Mouse (Mus musculus): ENCODE measurements around the gene Vmn2r84. TPM values are rescaled to one million over a fixed set of nuclear protein-coding genes. Genes with fewer than 3 reads are reported as not detected.
"Not testable (repeated sequence)": the region's sequence is repeated elsewhere in the genome, so short reads cannot be mapped to it uniquely, and the experiment has no call there.

Vmn2r84 gene
- total RNA-seq, 1 experiment = 0.04 TPM

DNA sequence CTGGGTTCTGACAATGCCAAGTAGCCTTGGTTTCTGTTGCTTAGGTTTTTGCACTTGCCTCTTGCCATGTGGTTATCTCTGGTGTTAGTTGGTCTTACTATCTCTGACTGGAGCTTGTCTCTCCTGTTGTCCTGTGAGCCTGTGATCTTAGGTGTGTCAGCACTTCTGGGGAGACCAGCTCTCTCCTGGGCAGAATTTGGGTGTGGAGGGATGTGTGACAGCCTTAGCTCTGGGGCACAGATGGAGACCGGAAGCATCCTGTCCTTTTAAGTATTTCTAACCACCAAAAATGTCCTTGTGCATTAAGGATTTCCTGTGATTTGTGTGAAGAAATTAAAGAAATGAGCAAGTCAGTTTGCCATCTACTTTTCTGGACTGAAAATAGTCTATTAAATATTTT, 50.1 kb downstream of the Vmn2r84 start:
- H3K27ac ChIP-seq (ENCODE audit: insufficient read depth, low read depth, low read length, poor library complexity, severe bottlenecking) = no peak overlapping the region
- in situ Hi-C loops (cut with MboI; ENCODE audit: low sequenced_read_pairs in 2 of 2, unreplicated experiment in 2 of 2) = no loop called here
- DNase-seq (ENCODE audit: low read depth, low spot score) = no peak
- no peaks in the 10 kb centered on the region for H3K4me1 ChIP-seq (ENCODE audit: control insufficient read depth in 2 of 2, insufficient read depth in 2 of 2, low read length in 2 of 2, poor library complexity in 1 of 2)
- no peak overlapping the region for H3K9ac ChIP-seq (ENCODE audit: insufficient read depth, low read depth, low read length, poor library complexity, severe bottlenecking)
- H3K9me3 ChIP-seq (ENCODE audit: control insufficient read depth, insufficient read depth, low read depth, low read length) = no peaks in the 10 kb centered on the region
- H3K4me3 ChIP-seq (ENCODE audit: insufficient read depth in 1 of 2, low read depth in 1 of 2, low read length in 2 of 2, poor library complexity in 1 of 2, severe bottlenecking in 1 of 2) = no peak overlapping the region
- TF ChIP-seq ZNF384 (IDR thresholded peaks at IDR 0.05; ENCODE audit: low read depth, low read length) (no peak), CHD2 (IDR thresholded peaks at IDR 0.05; ENCODE audit: low read depth, low read length) (no peak)
- no peaks in the 10 kb centered on the region for H3K36me3 ChIP-seq (ENCODE audit: control insufficient read depth, insufficient read depth, low read length, poor library complexity, severe bottlenecking)

DNA sequence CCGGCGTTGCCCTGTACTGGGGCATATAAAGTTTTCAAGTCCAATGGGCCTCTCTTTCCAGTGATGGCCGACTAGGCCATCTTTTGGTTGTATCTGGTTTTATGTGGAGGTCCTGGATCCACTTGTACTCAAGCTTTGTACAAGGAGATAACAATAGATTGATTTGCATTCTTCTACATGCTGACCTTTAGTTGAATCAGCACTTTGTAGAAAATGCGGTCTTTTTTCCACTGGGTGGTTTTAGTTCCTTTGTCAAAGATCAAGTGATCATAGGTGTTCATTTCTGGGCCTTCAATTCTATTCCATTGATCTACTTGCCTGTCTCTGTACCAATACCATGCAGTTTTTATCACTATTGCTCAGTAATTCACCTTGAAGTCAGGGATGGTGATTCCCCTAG, 54.1 kb downstream of the Vmn2r84 start:
- DNase-seq (ENCODE audit: low read depth, low spot score); in situ Hi-C loops (cut with MboI; ENCODE audit: low sequenced_read_pairs in 2 of 2, unreplicated experiment in 2 of 2): not testable (repeated sequence)

DNA sequence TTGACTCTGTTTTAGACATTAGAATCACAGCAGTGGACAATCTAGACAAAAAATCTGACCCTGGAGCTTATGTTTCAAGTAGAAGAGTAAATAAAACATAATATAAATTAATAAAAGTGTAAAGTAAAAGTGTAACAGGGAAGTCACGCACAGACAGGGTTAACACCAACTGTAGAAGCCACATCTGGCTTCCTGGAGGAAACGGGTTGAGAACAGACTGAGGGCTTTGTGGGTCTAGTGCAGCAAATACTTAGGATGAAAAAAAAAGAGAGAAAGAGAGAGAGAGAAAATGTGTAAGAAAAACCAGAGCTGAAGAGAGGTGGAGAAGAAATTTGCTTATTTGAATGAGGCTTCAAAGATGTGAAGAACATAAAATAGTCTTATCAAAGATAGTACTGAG, 56.6 kb downstream of the Vmn2r84 start:
- in situ Hi-C loops (cut with MboI; ENCODE audit: low sequenced_read_pairs in 2 of 2, unreplicated experiment in 2 of 2) = no loop called here
- Histone ChIP-seq H3K9me3 (ENCODE audit: control insufficient read depth, insufficient read depth, low read depth, low read length) (no peaks in the 10 kb centered on the region), H3K9ac (ENCODE audit: insufficient read depth, low read depth, low read length, poor library complexity, severe bottlenecking) (no peak overlapping the region), H3K4me3 (ENCODE audit: insufficient read depth in 1 of 2, low read depth in 1 of 2, low read length in 2 of 2, poor library complexity in 1 of 2, severe bottlenecking in 1 of 2) (no peak overlapping the region), H3K4me1 (ENCODE audit: control insufficient read depth in 2 of 2, insufficient read depth in 2 of 2, low read length in 2 of 2, poor library complexity in 1 of 2) (no peaks in the 10 kb centered on the region), H3K27ac (ENCODE audit: insufficient read depth, low read depth, low read length, poor library complexity, severe bottlenecking) (no peak overlapping the region), H3K36me3 (ENCODE audit: control insufficient read depth, insufficient read depth, low read length, poor library complexity, severe bottlenecking) (no peaks in the 10 kb centered on the region)
- TF ChIP-seq HCFC1 (IDR thresholded peaks at IDR 0.05; ENCODE audit: borderline replicate concordance, insufficient read depth, low read length) (no peak), MAFK (IDR thresholded peaks at IDR 0.05; ENCODE audit: insufficient read depth, low read depth, low read length) (no peak), CHD2 (IDR thresholded peaks at IDR 0.05; ENCODE audit: low read depth, low read length) (no peak), ZC3H11A (IDR thresholded peaks at IDR 0.05; ENCODE audit: borderline replicate concordance, low read depth, low read length) (no peak), ZNF384 (IDR thresholded peaks at IDR 0.05; ENCODE audit: low read depth, low read length) (no peak)
- no peak for DNase-seq (ENCODE audit: low read depth, low spot score)

More for the DNA sequence above, 54.1 kb downstream of the Vmn2r84 start:
- H3K9ac ChIP-seq (ENCODE audit: insufficient read depth, low read depth, low read length, poor library complexity, severe bottlenecking); H3K9me3 ChIP-seq (ENCODE audit: control insufficient read depth, insufficient read depth, low read depth, low read length); H3K4me3 ChIP-seq (ENCODE audit: insufficient read depth in 1 of 2, low read depth in 1 of 2, low read length in 2 of 2, poor library complexity in 1 of 2, severe bottlenecking in 1 of 2); H3K4me1 ChIP-seq (ENCODE audit: control insufficient read depth in 2 of 2, insufficient read depth in 2 of 2, low read length in 2 of 2, poor library complexity in 1 of 2); H3K27ac ChIP-seq (ENCODE audit: insufficient read depth, low read depth, low read length, poor library complexity, severe bottlenecking); H3K36me3 ChIP-seq (ENCODE audit: control insufficient read depth, insufficient read depth, low read length, poor library complexity, severe bottlenecking): not testable (repeated sequence)

DNA sequence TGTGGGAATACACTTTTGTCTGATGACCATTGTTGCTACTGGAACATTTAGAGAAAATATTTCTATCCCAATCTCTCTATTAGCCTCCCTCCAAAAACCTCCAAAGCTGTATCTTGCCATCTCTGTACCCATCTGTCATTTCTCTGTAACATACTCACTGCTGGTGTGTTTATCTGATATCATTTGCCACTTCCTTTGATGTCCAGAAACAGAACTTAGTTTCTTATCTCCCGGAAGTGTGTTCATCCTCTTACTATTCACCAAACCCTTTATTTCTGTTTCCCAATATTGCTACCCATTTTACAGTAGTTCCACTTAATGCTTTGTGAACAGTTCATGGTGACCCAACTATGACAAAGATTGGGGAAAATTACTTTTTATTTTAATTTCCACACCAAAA, 57.7 kb downstream of the Vmn2r84 start:
- no peak overlapping the region for H3K27ac ChIP-seq (ENCODE audit: insufficient read depth, low read depth, low read length, poor library complexity, severe bottlenecking)
- H3K9me3 ChIP-seq (ENCODE audit: control insufficient read depth, insufficient read depth, low read depth, low read length) = no peaks in the 10 kb centered on the region
- TF ChIP-seq ZNF384 (IDR thresholded peaks at IDR 0.05; ENCODE audit: low read depth, low read length) = no peak
- no peak for TF ChIP-seq CHD2 (IDR thresholded peaks at IDR 0.05; ENCODE audit: low read depth, low read length)
- no peak for TF ChIP-seq ZC3H11A (IDR thresholded peaks at IDR 0.05; ENCODE audit: borderline replicate concordance, low read depth, low read length)
- no peak for TF ChIP-seq HCFC1 (IDR thresholded peaks at IDR 0.05; ENCODE audit: borderline replicate concordance, insufficient read depth, low read length)
- TF ChIP-seq MAFK (IDR thresholded peaks at IDR 0.05; ENCODE audit: insufficient read depth, low read depth, low read length) = no peak
- no peaks in the 10 kb centered on the region for H3K36me3 ChIP-seq (ENCODE audit: control insufficient read depth, insufficient read depth, low read length, poor library complexity, severe bottlenecking)
- no peak overlapping the region for H3K9ac ChIP-seq (ENCODE audit: insufficient read depth, low read depth, low read length, poor library complexity, severe bottlenecking)
- no peak for DNase-seq (ENCODE audit: low read depth, low spot score)
- in situ Hi-C loops (cut with MboI; ENCODE audit: low sequenced_read_pairs in 2 of 2, unreplicated experiment in 2 of 2) = no loop called here
- no peaks in the 10 kb centered on the region for H3K4me1 ChIP-seq (ENCODE audit: control insufficient read depth in 2 of 2, insufficient read depth in 2 of 2, low read length in 2 of 2, poor library complexity in 1 of 2)
- H3K4me3 ChIP-seq (ENCODE audit: insufficient read depth in 1 of 2, low read depth in 1 of 2, low read length in 2 of 2, poor library complexity in 1 of 2, severe bottlenecking in 1 of 2) = no peak overlapping the region

DNA sequence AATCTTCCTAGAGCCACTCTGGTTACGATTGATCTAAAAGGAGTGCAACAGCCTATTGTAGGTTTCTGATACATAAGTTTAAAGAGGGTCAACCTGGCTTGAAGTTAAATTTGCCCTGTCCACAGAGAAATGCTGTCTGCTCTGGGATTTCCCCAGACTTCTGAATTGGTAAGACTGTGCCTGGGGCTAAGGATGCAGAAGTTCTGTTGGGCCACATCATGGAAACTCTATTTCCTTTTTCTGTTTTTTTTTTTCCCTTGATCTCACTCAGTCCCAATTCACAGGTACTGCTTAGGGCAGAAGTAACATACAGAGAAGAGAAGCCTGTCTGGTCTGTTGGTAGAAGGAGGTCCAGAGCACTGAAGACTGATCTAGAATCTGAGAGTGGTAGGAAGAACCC, 63.4 kb downstream of the Vmn2r84 start:
- in situ Hi-C loops (cut with MboI; ENCODE audit: low sequenced_read_pairs in 2 of 2, unreplicated experiment in 2 of 2) = no loop called here
- no peak overlapping the region for H3K27ac ChIP-seq (ENCODE audit: insufficient read depth, low read depth, low read length, poor library complexity, severe bottlenecking)
- no peaks in the 10 kb centered on the region for H3K9me3 ChIP-seq (ENCODE audit: control insufficient read depth, insufficient read depth, low read depth, low read length)
- no peak overlapping the region for H3K9ac ChIP-seq (ENCODE audit: insufficient read depth, low read depth, low read length, poor library complexity, severe bottlenecking)
- TF ChIP-seq HCFC1 (IDR thresholded peaks at IDR 0.05; ENCODE audit: borderline replicate concordance, insufficient read depth, low read length) (no peak), CHD2 (IDR thresholded peaks at IDR 0.05; ENCODE audit: low read depth, low read length) (no peak), ZNF384 (IDR thresholded peaks at IDR 0.05; ENCODE audit: low read depth, low read length) (no peak), ZC3H11A (IDR thresholded peaks at IDR 0.05; ENCODE audit: borderline replicate concordance, low read depth, low read length) (no peak), MAFK (IDR thresholded peaks at IDR 0.05; ENCODE audit: insufficient read depth, low read depth, low read length) (no peak)
- no peak for DNase-seq (ENCODE audit: low read depth, low spot score)
- H3K4me3 ChIP-seq (ENCODE audit: insufficient read depth in 1 of 2, low read depth in 1 of 2, low read length in 2 of 2, poor library complexity in 1 of 2, severe bottlenecking in 1 of 2) = no peak overlapping the region
- no peaks in the 10 kb centered on the region for H3K36me3 ChIP-seq (ENCODE audit: control insufficient read depth, insufficient read depth, low read length, poor library complexity, severe bottlenecking)
- H3K4me1 ChIP-seq (ENCODE audit: control insufficient read depth in 2 of 2, insufficient read depth in 2 of 2, low read length in 2 of 2, poor library complexity in 1 of 2) = no peaks in the 10 kb centered on the region

Other genes starting within 250 kb of the Vmn2r84 start
- gene Olfr825, start 227.6 kb downstream of the Vmn2r84 start, total RNA-seq (2012; rRNA removed) = not detected in 2 replicates
- gene Olfr826, start 210.1 kb downstream of the Vmn2r84 start, total RNA-seq (2012; rRNA removed) = not detected in 2 replicates
- not detected in 2 replicates for gene Olfr827, start 179.9 kb downstream of the Vmn2r84 start, total RNA-seq (2012; rRNA removed)
- gene Neurod4, start 114.1 kb downstream of the Vmn2r84 start, total RNA-seq (2012; rRNA removed) = not detected in 2 replicates
- gene Tespa1, start 71.5 kb downstream of the Vmn2r84 start, total RNA-seq (2012; rRNA removed) = 0.45 TPM in 1 of 2 replicates, not detected in the other
- not detected in 2 replicates for gene Vmn2r85, start 35.4 kb upstream of the Vmn2r84 start, total RNA-seq (2012; rRNA removed)
- gene Vmn2r86, start 61.7 kb upstream of the Vmn2r84 start, total RNA-seq (2012; rRNA removed) = 0.05 TPM in 1 of 2 replicates, not detected in the other
- not detected in 2 replicates for gene Vmn2r87, start 103.1 kb upstream of the Vmn2r84 start, total RNA-seq (2012; rRNA removed)

Data from ES-E14 (cell line).